Mouse (Mus musculus) ES-Bruce4 (cell line): ENCODE measurements at regions not wholly inside any gene's neighbourhood (a gene's known extent, or its start where the extent isn't known, plus 50 kb on each side); places are given as distances from the start of the nearest gene placed in this dataset.

ENCODE experiments used
- CTCF ChIP-seq: IDR thresholded peaks from one replicate; pipeline ENCODE4 v1.8.1; 2011; ENCODE audit warnings: low read depth, low read length
- EP300 ChIP-seq: IDR thresholded peaks from 2 replicates; pipeline ENCODE4 v1.6.1; 2011; ENCODE audit warnings: low read depth, low read length; ENCODE audit not compliant: insufficient read depth

GRCm38 (mm10) chr8:35213515-35213914 is 552.1 kb upstream of the Gm19410 start:
- TF ChIP-seq CTCF (no peak), EP300 (no peak)
